Mouse (Mus musculus): ENCODE measurements around the gene 4930503B20Rik. TPM values are rescaled to one million over a fixed set of nuclear protein-coding genes. Genes with fewer than 3 reads are reported as not detected.
A peak's percentile ranks its signal among the peaks of the same experiment; 100 is the strongest.

Gene 4930503B20Rik
- polyA plus RNA-seq (2015; fragmentation: Nextera tagmentation; extraction: Ambion mirVana), result not detected in 2 replicates

GRCm38 (mm10) chr3:146651217-146651616, at the start of gene 4930503B20Rik:
4930503B20Rik (minus strand) TSS chr3:146651317.
- H3K27ac ChIP-seq (replicated peaks), result no peak within 1 kb of the TSS
- H3K27me3 ChIP-seq, result no peaks in the 10 kb centered on the region
- no peaks in the 10 kb centered on the region for H3K9me3 ChIP-seq
- H3K4me2 ChIP-seq, result no peak within 1 kb of the TSS
- no peak within 1 kb of the TSS for H3K4me3 ChIP-seq
- no peak within 1 kb of the TSS for H3K9ac ChIP-seq
- no peaks in the 10 kb centered on the region for H3K4me1 ChIP-seq (replicated peaks)
- WGBS, result 90% methylated on average over 3 of the region's 3 CpGs
- ATAC-seq (ENCODE audit: low read depth), result no peak
- no peaks in the 10 kb centered on the region for H3K36me3 ChIP-seq

GRCm38 (mm10) chr3:146700051-146700450, 48.9 kb upstream of the 4930503B20Rik start:
- Histone ChIP-seq H3K9me3 (no peaks in the 10 kb centered on the region; the same call in 1 of the 2 replicates), H3K4me2 (no peak overlapping the region), H3K27ac (replicated peaks) (no peak overlapping the region), H3K4me1 (replicated peaks) (no peaks in the 10 kb centered on the region; the same call in 1 of the 2 replicates), H3K27me3 (no peaks in the 10 kb centered on the region), H3K36me3 (no peaks in the 10 kb centered on the region), H3K4me3 (no peak overlapping the region), H3K9ac (no peak overlapping the region)
- 92% methylated on average over 11 of the region's 11 CpGs for WGBS
- no peak for ATAC-seq (ENCODE audit: low read depth)

- WGBS, result 60% methylated on average over 11 of the region's 11 CpGs
Observed at GRCm38 (mm10) chr3:146698982-146699381, 47.9 kb upstream of the 4930503B20Rik start.

GRCm38 (mm10) chr3:146692547-146692946, 41.4 kb upstream of the 4930503B20Rik start:
- no peak for ATAC-seq (ENCODE audit: low read depth)

More at GRCm38 (mm10) chr3:146698982-146699381, 47.9 kb upstream of the 4930503B20Rik start:
- H3K27ac ChIP-seq (replicated peaks), result no peak overlapping the region
- H3K4me1 ChIP-seq (replicated peaks), result no peaks in the 10 kb centered on the region; the same call in 1 of the 2 replicates
- no peaks in the 10 kb centered on the region for H3K27me3 ChIP-seq
- no peaks in the 10 kb centered on the region for H3K36me3 ChIP-seq
- no peaks in the 10 kb centered on the region; the same call in 1 of the 2 replicates for H3K9me3 ChIP-seq
- no peak for ATAC-seq (ENCODE audit: low read depth)
- H3K4me2 ChIP-seq, result no peak overlapping the region
- no peak overlapping the region for H3K9ac ChIP-seq
- H3K4me3 ChIP-seq, result no peak overlapping the region

GRCm38 (mm10) chr3:146687121-146687725, 36.1 kb upstream of the 4930503B20Rik start:
- no peak overlapping the region for H3K9ac ChIP-seq
- no peak for ATAC-seq (ENCODE audit: low read depth)
- H3K4me1 ChIP-seq (replicated peaks), result peaks cover 10% of the 10 kb centered on the region; the same call in 1 of the 2 replicates
- no peaks in the 10 kb centered on the region for H3K36me3 ChIP-seq
- peaks cover 12% of the 10 kb centered on the region for H3K27me3 ChIP-seq
- WGBS, result 83% methylated on average over 4 of the region's 4 CpGs
- no peak overlapping the region for H3K4me3 ChIP-seq
- no peak overlapping the region for H3K4me2 ChIP-seq
- no peak overlapping the region for H3K27ac ChIP-seq (replicated peaks)
- H3K9me3 ChIP-seq, result no peaks in the 10 kb centered on the region

More at GRCm38 (mm10) chr3:146692547-146692946, 41.4 kb upstream of the 4930503B20Rik start:
- 85% methylated on average over 5 of the region's 5 CpGs for WGBS
- no peak overlapping the region for H3K27ac ChIP-seq (replicated peaks)
- no peak overlapping the region for H3K4me3 ChIP-seq
- no peaks in the 10 kb centered on the region for H3K9me3 ChIP-seq
- H3K27me3 ChIP-seq, result no peaks in the 10 kb centered on the region
- no peaks in the 10 kb centered on the region for H3K36me3 ChIP-seq
- no peak overlapping the region for H3K9ac ChIP-seq
- H3K4me2 ChIP-seq, result no peak overlapping the region
- H3K4me1 ChIP-seq (replicated peaks), result no peaks in the 10 kb centered on the region

- Histone ChIP-seq H3K9me3 (no peaks in the 10 kb centered on the region), H3K4me1 (replicated peaks) (peaks cover 17% of the 10 kb centered on the region; the same call in 1 of the 2 replicates), H3K36me3 (no peaks in the 10 kb centered on the region), H3K4me2 (no peak overlapping the region), H3K9ac (no peak overlapping the region), H3K27me3 (peaks cover 12% of the 10 kb centered on the region), H3K27ac (replicated peaks) (no peak overlapping the region), H3K4me3 (no peak overlapping the region)
- WGBS, result 93% methylated on average over 8 of the region's 8 CpGs
- no peak for ATAC-seq (ENCODE audit: low read depth)
Observed at GRCm38 (mm10) chr3:146686428-146686827, 35.3 kb upstream of the 4930503B20Rik start.

- Histone ChIP-seq H3K36me3 (no peaks in the 10 kb centered on the region), H3K4me3 (peak within 1 kb of the TSS; percentile 46), H3K9ac (peak within 1 kb of the TSS; percentile 69), H3K27me3 (peaks cover 12% of the 10 kb centered on the region), H3K27ac (replicated peaks) (no peak within 1 kb of the TSS), H3K9me3 (no peaks in the 10 kb centered on the region), H3K4me2 (peak within 1 kb of the TSS; percentile 85), H3K4me1 (replicated peaks) (peaks cover 17% of the 10 kb centered on the region; the same call in 1 of the 2 replicates)
- WGBS, result 4% methylated on average over 50 of the region's 50 CpGs
- ATAC-seq (ENCODE audit: low read depth), result peak; percentile 94
Observed at GRCm38 (mm10) chr3:146684811-146685675, 33.9 kb upstream of the 4930503B20Rik start, which contains the start of gene Samd13. Samd13 (minus strand) TSS chr3:146685592.

GRCm38 (mm10) chr3:146683095-146683494, 32.0 kb upstream of the 4930503B20Rik start:
- ATAC-seq (ENCODE audit: low read depth), result no peak
- no peak overlapping the region for H3K4me3 ChIP-seq
- no peak overlapping the region for H3K27ac ChIP-seq (replicated peaks)
- WGBS, result 83% methylated on average over 2 of the region's 2 CpGs
- no peaks in the 10 kb centered on the region for H3K36me3 ChIP-seq
- H3K9ac ChIP-seq, result no peak overlapping the region
- H3K4me1 ChIP-seq (replicated peaks), result peaks cover 17% of the 10 kb centered on the region; the same call in 1 of the 2 replicates
- H3K4me2 ChIP-seq, result no peak overlapping the region
- H3K27me3 ChIP-seq, result peaks cover 12% of the 10 kb centered on the region
- no peaks in the 10 kb centered on the region for H3K9me3 ChIP-seq

- Histone ChIP-seq H3K9ac (peak overlapping the region; percentile 36; the same call in 1 of the 2 replicates), H3K27me3 (peaks cover 12% of the 10 kb centered on the region), H3K36me3 (no peaks in the 10 kb centered on the region), H3K4me3 (peak overlapping the region; percentile 25), H3K9me3 (no peaks in the 10 kb centered on the region), H3K27ac (replicated peaks) (no peak overlapping the region), H3K4me2 (peak overlapping the region; percentile 48), H3K4me1 (replicated peaks) (peaks cover 17% of the 10 kb centered on the region; the same call in 1 of the 2 replicates)
- WGBS, result 38% methylated on average over 13 of the region's 13 CpGs
- ATAC-seq (ENCODE audit: low read depth), result no peak
Observed at GRCm38 (mm10) chr3:146682140-146682651, 31.1 kb upstream of the 4930503B20Rik start.

- Histone ChIP-seq H3K27me3 (peaks cover 12% of the 10 kb centered on the region), H3K4me1 (replicated peaks) (peaks cover 17% of the 10 kb centered on the region; the same call in 1 of the 2 replicates), H3K4me2 (peak overlapping the region; percentile 48), H3K9ac (no peak overlapping the region), H3K27ac (replicated peaks) (no peak overlapping the region), H3K9me3 (no peaks in the 10 kb centered on the region), H3K36me3 (no peaks in the 10 kb centered on the region), H3K4me3 (peak overlapping the region; percentile 25; the same call in 1 of the 2 replicates)
- 66% methylated on average over 8 of the region's 8 CpGs for WGBS
- ATAC-seq (ENCODE audit: low read depth), result no peak
Observed at GRCm38 (mm10) chr3:146681696-146682095, 30.6 kb upstream of the 4930503B20Rik start.

- Histone ChIP-seq H3K27ac (replicated peaks) (no peak overlapping the region), H3K36me3 (no peaks in the 10 kb centered on the region), H3K27me3 (peaks cover 12% of the 10 kb centered on the region), H3K4me3 (no peak overlapping the region), H3K9me3 (no peaks in the 10 kb centered on the region), H3K4me1 (replicated peaks) (peaks cover 17% of the 10 kb centered on the region; the same call in 1 of the 2 replicates), H3K4me2 (no peak overlapping the region), H3K9ac (no peak overlapping the region)
- 95% methylated on average over 13 of the region's 13 CpGs for WGBS
- no peak for ATAC-seq (ENCODE audit: low read depth)
Observed at GRCm38 (mm10) chr3:146680625-146681024, 29.5 kb upstream of the 4930503B20Rik start.
